Mouse (Mus musculus) spleen, adult 10 weeks (tissue): Measurements from ENCODE around the gene 4930402F06Rik. TPM values are rescaled to one million over a fixed set of nuclear protein-coding genes. Genes with fewer than 3 reads are reported as not detected.

Experiments used
- polyA plus RNA-seq: library from polyadenylated mRNA; stranded (reverse); fragments of 350-450 nt; fragmentation: Illumina TruSeq; extraction: RNeasy Lipid Tissue Mini Kit (QIAGEN cat#74804); gene quantifications from one replicate; pipeline ENCODE4 v1.2.3, GENCODE M21; 2015; ENCODE audit warnings: low replicate concordance; ENCODE audit not compliant: insufficient read depth

The 4930402F06Rik gene
- not detected for polyA plus RNA-seq

DNA sequence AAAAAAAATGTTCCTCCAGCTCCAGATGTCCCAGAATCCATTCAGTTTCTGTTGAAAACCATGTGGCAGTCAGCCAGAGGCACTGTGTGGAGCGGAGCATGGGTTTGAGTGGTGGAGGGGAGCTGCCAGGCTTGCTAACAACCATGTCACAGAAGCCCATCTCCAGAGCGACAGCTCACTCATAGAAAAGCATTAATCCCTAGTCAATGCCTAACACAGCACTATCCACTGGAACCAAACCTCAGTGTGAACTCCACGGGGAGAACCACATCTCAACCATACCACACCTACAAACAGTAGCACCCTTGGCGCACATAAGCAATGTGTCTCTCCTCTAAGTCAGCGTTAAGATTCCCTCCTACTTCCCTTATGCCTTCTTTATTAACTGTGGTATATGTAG lies at the start of gene 4930402F06Rik:
TSS of gene 4930402F06Rik (minus strand) at position 80 of the 400 bp plus-strand sequence.

DNA sequence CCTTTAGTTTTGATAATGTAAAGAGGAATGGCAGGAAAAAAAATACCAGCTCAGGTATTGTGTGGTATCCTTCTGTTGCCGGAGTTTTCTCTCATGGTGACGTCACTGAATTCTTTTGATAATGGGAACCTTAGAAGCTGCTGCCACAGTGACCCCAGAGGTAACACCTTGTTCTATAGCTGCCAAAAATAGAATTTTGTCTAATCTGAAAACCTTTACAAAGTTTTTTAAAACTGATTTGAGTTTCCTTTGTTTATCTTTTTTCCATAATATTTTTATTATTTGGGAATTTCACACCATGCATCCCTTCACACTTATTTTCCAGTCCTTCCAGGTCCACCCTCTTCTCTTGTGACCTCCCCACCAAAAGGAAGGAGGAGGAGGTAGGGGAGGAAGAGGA lies 29.3 kb downstream of the 4930402F06Rik start, which contains the start of gene 4930568D16Rik:
TSS of gene 4930568D16Rik (minus strand) at position 101 of the 400 bp plus-strand sequence.

DNA sequence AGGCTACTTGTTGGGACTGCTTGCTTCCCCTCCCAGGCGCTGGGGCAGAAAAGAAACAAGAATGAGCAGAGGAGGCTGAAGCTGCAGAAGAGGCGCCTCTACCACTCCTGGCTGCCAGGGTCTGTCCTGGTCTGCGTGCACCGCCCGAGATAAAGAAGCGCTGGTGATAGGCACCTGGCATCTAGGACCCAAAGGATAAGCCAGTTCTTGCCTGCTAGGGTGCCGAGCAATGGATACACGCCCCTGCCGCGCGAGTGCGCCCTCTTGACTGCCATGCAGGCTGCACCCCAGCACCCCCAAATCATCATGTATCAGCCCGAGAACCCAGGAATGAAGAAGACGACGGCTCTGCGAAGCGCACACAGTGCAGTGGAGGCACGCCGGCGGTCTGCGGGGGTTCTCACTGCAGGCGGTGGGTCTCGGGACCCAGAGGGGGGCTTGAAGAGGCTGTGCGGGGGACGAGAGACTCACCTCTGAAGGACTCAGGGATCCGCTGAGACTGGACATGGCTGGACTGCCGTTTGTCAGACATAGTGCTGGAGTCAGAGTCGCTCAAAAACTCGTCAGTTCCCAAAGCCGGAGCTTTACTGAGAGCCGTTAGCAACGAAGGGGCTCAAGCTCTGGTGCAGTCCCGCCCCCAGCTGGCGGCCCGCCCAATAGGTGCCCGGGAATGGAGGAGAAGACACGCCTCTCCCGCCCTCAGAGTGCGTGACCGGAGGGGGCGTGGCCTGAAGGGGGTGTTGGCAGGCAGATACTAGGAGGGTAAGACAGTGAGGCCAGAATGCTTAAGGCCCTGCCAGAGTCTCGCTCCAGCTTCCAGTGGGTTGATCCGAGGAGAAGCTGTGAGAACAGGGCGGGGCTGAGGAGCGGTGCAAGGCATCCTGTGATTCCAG lies 60.3 kb downstream of the 4930402F06Rik start, which contains the start of gene Stom:
TSS of gene Stom (minus strand) at position 589 of the 893 bp plus-strand sequence.

Other genes with a start within 250 kb of the 4930402F06Rik start
- 217 TPM for gene Rab14, start 196.1 kb downstream of the 4930402F06Rik start, polyA plus RNA-seq
- gene Gsn, start 140.8 kb downstream of the 4930402F06Rik start, polyA plus RNA-seq = 108 TPM
- 71.3 TPM for gene Stom, start 60.2 kb downstream of the 4930402F06Rik start, polyA plus RNA-seq
- gene 4930568D16Rik, start 29.4 kb downstream of the 4930402F06Rik start, polyA plus RNA-seq = not detected
- 85.8 TPM for gene Ggta1, start 66.1 kb upstream of the 4930402F06Rik start, polyA plus RNA-seq
- gene Dab2ip, start 161.1 kb upstream of the 4930402F06Rik start, polyA plus RNA-seq = 5.3 TPM